Comparison of ENCODE assay signal across 8 mouse cellular contexts in genomic region chr12:10390671-10391441, GRCm38 (mm10). TPM values are rescaled to one million over a fixed set of nuclear protein-coding genes. Genes with fewer than 3 reads are reported as not detected.
DNase-seq lines count a peak whose midpoint lies in the region; ATAC-seq and TF ChIP-seq lines count a peak whose summit lies in the region.

Gene Rdh14, plus strand, starts transcription at chr12:10390772.

- no peaks in the 10 kb centered on the region for H3K27me3 ChIP-seq in embryonic facial prominence, embryonic 15.5 days
- no peaks in the 10 kb centered on the region for H3K27me3 ChIP-seq in limb, embryonic 14.5 days (ENCODE audit: control insufficient read depth, insufficient read depth, low read length)
- H3K27me3 ChIP-seq in midbrain, postnatal 0 days (ENCODE audit: insufficient read depth, low read length), result no peaks in the 10 kb centered on the region

- H3K4me3 ChIP-seq in bone marrow, adult 2 months (replicated peaks; ENCODE audit: control insufficient read depth, low read depth, low read length), result peak within 1 kb of the TSS; percentile 97
- H3K4me3 ChIP-seq in embryonic facial prominence, embryonic 15.5 days (replicated peaks), result peak within 1 kb of the TSS; percentile 62
- peak within 1 kb of the TSS; percentile 79 for H3K4me3 ChIP-seq in limb, embryonic 14.5 days (replicated peaks; ENCODE audit: low read length)
- peak within 1 kb of the TSS; percentile 61 for H3K4me3 ChIP-seq in midbrain, postnatal 0 days (ENCODE audit: low read depth, low read length)

- H3K9me3 ChIP-seq in embryonic facial prominence, embryonic 15.5 days (replicated peaks), result no peaks in the 10 kb centered on the region
- H3K9me3 ChIP-seq in limb, embryonic 14.5 days (ENCODE audit: control insufficient read depth, low read length), result no peaks in the 10 kb centered on the region
- no peaks in the 10 kb centered on the region for H3K9me3 ChIP-seq in midbrain, postnatal 0 days (ENCODE audit: low read length)

- peak; percentile 86 for TF ChIP-seq POLR2A in bone marrow, adult 2 months (IDR thresholded peaks at IDR 0.05; ENCODE audit: borderline replicate concordance, control insufficient read depth, low read depth, low read length)
- TF ChIP-seq POLR2A in limb, embryonic 14.5 days (IDR thresholded peaks at IDR 0.05; ENCODE audit: borderline replicate concordance, extremely low read depth, insufficient read depth, insufficient read length), result peak; percentile 75; the same call in 1 of the 2 replicates

- under 1% methylated on average over 52 of the region's 53 CpGs for WGBS in bone marrow, adult 2 months
- whole genome bisulfite sequencing in embryonic facial prominence, embryonic 15.5 days, result under 1% methylated on average over 52 of the region's 53 CpGs
- under 1% methylated on average over 50 of the region's 53 CpGs for whole genome bisulfite sequencing in limb, embryonic 14.5 days
- under 1% methylated on average over 53 of the region's 53 CpGs for WGBS in midbrain, postnatal 0 days

- peak; percentile 97 for DNase-seq in 3T3-L1 (ENCODE audit: low read depth, low spot score)
- DNase-seq in heart, adult 8-10 months (ENCODE audit: low spot score), result peak; percentile 96
- peak; percentile 99 for DNase-seq in kidney, adult 9 months
- peak; percentile 95 for DNase-seq in limb, embryonic 14.5 days (ENCODE audit: low spot score)
- peak; percentile 95 for DNase-seq in midbrain, postnatal 0 days (ENCODE audit: low spot score)
- peak; percentile 85 to 90 for DNase-seq in spleen, postnatal 14 days (ENCODE audit: low spot score in 2 of 2)

- TF ChIP-seq CTCF in bone marrow, adult 2 months (IDR thresholded peaks at IDR 0.05; ENCODE audit: control insufficient read depth, insufficient read depth, low read length), result peak; percentile 44; the same call in 1 of the 2 replicates
- peak; percentile 76 for TF ChIP-seq CTCF in midbrain, postnatal 0 days (IDR thresholded peaks at IDR 0.05)

- peaks cover 11% of the 10 kb centered on the region; the same call in 1 of the 2 replicates for H3K36me3 ChIP-seq in embryonic facial prominence, embryonic 15.5 days
- H3K36me3 ChIP-seq in limb, embryonic 14.5 days (ENCODE audit: control insufficient read depth, insufficient read depth, low read length), result peaks cover 11% of the 10 kb centered on the region
- H3K36me3 ChIP-seq in midbrain, postnatal 0 days (ENCODE audit: insufficient read depth, low read length), result no peaks in the 10 kb centered on the region

- H3K4me2 ChIP-seq in embryonic facial prominence, embryonic 15.5 days (replicated peaks), result peak within 1 kb of the TSS; percentile 56
- H3K4me2 ChIP-seq in limb, embryonic 14.5 days (replicated peaks; ENCODE audit: low read depth, low read length, severe bottlenecking), result peak within 1 kb of the TSS; percentile 65
- H3K4me2 ChIP-seq in midbrain, postnatal 0 days (ENCODE audit: low read depth, low read length, poor library complexity, severe bottlenecking), result peak within 1 kb of the TSS; percentile 68

- peak; percentile 95 for ATAC-seq in embryonic facial prominence, embryonic 15.5 days (ENCODE audit: insufficient number of reproducible peaks, low FRiP score, low TSS enrichment, low read depth)
- peak; percentile 96 for ATAC-seq in limb, embryonic 14.5 days (ENCODE audit: low FRiP score, low read depth)
- ATAC-seq in midbrain, postnatal 0 days (ENCODE audit: low FRiP score), result peak; percentile 98

- H3K27ac ChIP-seq in bone marrow, adult 2 months (ENCODE audit: control insufficient read depth, insufficient read depth, low read depth, low read length, poor library complexity), result peak within 1 kb of the TSS; percentile 94
- H3K27ac ChIP-seq in embryonic facial prominence, embryonic 15.5 days (replicated peaks), result peak within 1 kb of the TSS; percentile 84
- H3K27ac ChIP-seq in limb, embryonic 14.5 days (replicated peaks; ENCODE audit: low read depth, low read length), result peak within 1 kb of the TSS; percentile 89
- H3K27ac ChIP-seq in midbrain, postnatal 0 days (ENCODE audit: low read depth, low read length), result peak within 1 kb of the TSS; percentile 83

- H3K4me1 ChIP-seq in bone marrow, adult 2 months (ENCODE audit: control insufficient read depth, insufficient read depth, low read length), result no peaks in the 10 kb centered on the region; the same call in 1 of the 2 replicates
- H3K4me1 ChIP-seq in embryonic facial prominence, embryonic 15.5 days, result peaks cover 7% of the 10 kb centered on the region
- peaks cover 6% of the 10 kb centered on the region; the same call in 1 of the 2 replicates for H3K4me1 ChIP-seq in limb, embryonic 14.5 days (ENCODE audit: control insufficient read depth, insufficient read depth, low read length)
- H3K4me1 ChIP-seq in midbrain, postnatal 0 days (ENCODE audit: insufficient read depth, low read length), result peaks cover 10% of the 10 kb centered on the region; the same call in 1 of the 2 replicates

- peak within 1 kb of the TSS; percentile 82 for H3K9ac ChIP-seq in embryonic facial prominence, embryonic 15.5 days
- peak within 1 kb of the TSS; percentile 95 for H3K9ac ChIP-seq in limb, embryonic 14.5 days (ENCODE audit: low read depth, low read length, severe bottlenecking)
- peak within 1 kb of the TSS; percentile 95 for H3K9ac ChIP-seq in midbrain, postnatal 0 days (replicated peaks; ENCODE audit: low read length, poor library complexity, severe bottlenecking)

RNA-seq across cellular contexts. Expression of gene Rdh14, which starts in this region (rescaled TPM):
- 2.7 and 2.9 TPM in 2 replicates for polyA plus RNA-seq in bone marrow, adult 2 months (2011; ENCODE audit: insufficient read depth, insufficient read length, low replicate concordance, missing spikeins)
- 47.8 and 49.0 TPM in 2 replicates for polyA plus RNA-seq in embryonic facial prominence, embryonic 15.5 days (2015; fragmentation: Nextera tagmentation; extraction: Ambion mirVana)
- total RNA-seq in heart, adult 8-10 months (2022), result 10 to 100 TPM; 56.1 to 63.7 (median 61.1) TPM
- polyA plus RNA-seq in limb, embryonic 14.5 days (2012; rRNA removed), result 22.3 and 23.9 TPM in 2 replicates
- 43.6 and 47.6 TPM in 2 replicates for polyA plus RNA-seq in limb, embryonic 14.5 days (2014; fragmentation: Nextera tagmentation; extraction: Ambion mirVana)
- total RNA-seq in midbrain, postnatal 0 days (2014; rRNA removed), result 35.8 and 49.5 TPM in 2 replicates
- 45.2 and 47.2 TPM in 2 replicates for polyA plus RNA-seq in midbrain, postnatal 0 days (2015; fragmentation: Nextera tagmentation; extraction: Ambion mirVana)

Comparison
In these comparisons a context has a peak if more than half of its experiments do, and no peak if none do; other contexts are left out.
1. Peak in every context shown above with its lines: DNase-seq, ATAC-seq, H3K4me3 ChIP-seq and H3K27ac ChIP-seq.